Mouse (Mus musculus) heart, postnatal 0 days (tissue): ENCODE measurements around the gene Gm49373.

Source experiments
- CTCF ChIP-seq: IDR thresholded peaks from 2 replicates; pipeline ENCODE4 v1.5.1; 2016; ENCODE audit warnings: antibody characterized with exemption, control low read depth, low read depth
- EP300 ChIP-seq: IDR thresholded peaks from 2 replicates; pipeline ENCODE4 v1.6.1; 2016; ENCODE audit warnings: antibody characterized with exemption, low read depth

DNA sequence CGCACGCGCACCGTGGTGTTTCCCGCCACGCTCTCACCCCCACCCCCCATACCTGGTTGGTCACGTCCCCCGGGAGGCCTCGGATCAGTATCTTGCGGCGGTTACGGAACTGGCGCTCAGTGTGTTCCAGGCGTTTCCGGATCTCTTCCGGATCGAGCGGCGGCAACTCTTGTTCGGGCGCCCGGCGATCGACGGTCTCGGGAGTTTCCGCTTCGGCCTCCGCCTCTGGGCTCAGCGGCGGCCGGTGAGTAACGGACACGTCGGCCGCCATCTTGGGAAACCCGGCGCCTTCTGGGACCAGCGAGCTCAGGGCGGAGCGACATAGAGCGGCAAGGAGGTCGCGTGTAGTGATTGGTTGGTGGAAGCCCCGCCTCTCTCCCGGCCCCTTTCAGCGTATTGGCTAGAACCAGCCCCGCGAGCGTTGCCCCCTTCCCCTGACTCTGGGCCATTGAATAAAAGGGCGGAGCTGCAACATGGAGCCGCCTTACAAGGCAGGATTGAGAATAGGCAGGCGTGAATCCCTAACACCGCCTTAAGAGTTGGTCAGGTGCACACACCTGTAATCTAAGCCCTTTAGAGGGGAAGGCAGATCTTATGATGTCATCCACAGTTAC is 18.9 kb upstream of the Gm49373 start, which contains the start of the genes Gm38431 and Raver1:
- TF ChIP-seq CTCF (no peak), EP300 (no peak; the same call in 1 of the 2 replicates)
